Mouse (Mus musculus): ENCODE results near the gene Sfxn5. TPM values are rescaled to one million over a fixed set of nuclear protein-coding genes. Genes with fewer than 3 reads are reported as not detected.

The Sfxn5 gene
- total and polyA plus RNA-seq, 3 experiments: 1.8 to 3.0 TPM; not detected in 1

GRCm38 (mm10) chr6:85237595-85238337, 95.5 kb downstream of the Sfxn5 start:
- TF ChIP-seq POLR2A (IDR thresholded peaks at IDR 0.05; ENCODE audit: control insufficient read depth in 1 of 2, insufficient read depth in 1 of 2, low read depth in 1 of 2, low read length in 2 of 2, poor library complexity in 1 of 2): no peak
- Histone ChIP-seq H3K9me3 (replicated peaks; ENCODE audit: insufficient read depth, low read length) (no peaks in the 10 kb centered on the region), H3K27ac (ENCODE audit: control insufficient read depth, low read depth, low read length) (no peak overlapping the region), H3K9ac (ENCODE audit: control insufficient read depth, low read depth, low read length, poor library complexity, severe bottlenecking) (no peak overlapping the region), H3K27me3 (ENCODE audit: control insufficient read depth in 1 of 2, insufficient read depth in 2 of 2, low read length in 2 of 2) (no peaks in the 10 kb centered on the region), H3K4me3 (ENCODE audit: control insufficient read depth in 1 of 2, insufficient read depth in 1 of 2, low read depth in 2 of 2, low read length in 2 of 2) (no peak overlapping the region), H3K36me3 (ENCODE audit: control insufficient read depth in 1 of 2, insufficient read depth in 2 of 2, low read length in 2 of 2) (no peaks in the 10 kb centered on the region), H3K4me1 (ENCODE audit: control insufficient read depth in 1 of 2, insufficient read depth in 2 of 2, low read length in 2 of 2) (no peaks in the 10 kb centered on the region), H3K79me2 (ENCODE audit: control insufficient read depth, insufficient read depth, low read length, poor library complexity) (no peaks in the 10 kb centered on the region)
- no peak for DNase-seq (ENCODE audit: low read depth, low spot score)

GRCm38 (mm10) chr6:85237001-85237400, 96.2 kb downstream of the Sfxn5 start:
- Histone ChIP-seq H3K4me3 (ENCODE audit: control insufficient read depth in 1 of 2, insufficient read depth in 1 of 2, low read depth in 2 of 2, low read length in 2 of 2) (no peak overlapping the region), H3K79me2 (ENCODE audit: control insufficient read depth, insufficient read depth, low read length, poor library complexity) (no peaks in the 10 kb centered on the region), H3K27ac (ENCODE audit: control insufficient read depth, low read depth, low read length) (no peak overlapping the region), H3K9me3 (replicated peaks; ENCODE audit: insufficient read depth, low read length) (no peaks in the 10 kb centered on the region), H3K36me3 (ENCODE audit: control insufficient read depth in 1 of 2, insufficient read depth in 2 of 2, low read length in 2 of 2) (no peaks in the 10 kb centered on the region), H3K4me1 (ENCODE audit: control insufficient read depth in 1 of 2, insufficient read depth in 2 of 2, low read length in 2 of 2) (no peaks in the 10 kb centered on the region), H3K27me3 (ENCODE audit: control insufficient read depth in 1 of 2, insufficient read depth in 2 of 2, low read length in 2 of 2) (no peaks in the 10 kb centered on the region), H3K9ac (ENCODE audit: control insufficient read depth, low read depth, low read length, poor library complexity, severe bottlenecking) (no peak overlapping the region)
- DNase-seq (ENCODE audit: low read depth, low spot score): peak; percentile 55
- TF ChIP-seq POLR2A (IDR thresholded peaks at IDR 0.05; ENCODE audit: control insufficient read depth in 1 of 2, insufficient read depth in 1 of 2, low read depth in 1 of 2, low read length in 2 of 2, poor library complexity in 1 of 2) (no peak), USF1 (IDR thresholded peaks at IDR 0.05; ENCODE audit: low read depth, low read length) (no peak), CTCF (IDR thresholded peaks at IDR 0.05 in 2 of 3, conservative IDR thresholded peaks at IDR 0.05 in 1 of 3; ENCODE audit: control insufficient read depth in 1 of 3, insufficient read depth in 1 of 3, low read depth in 2 of 3, low read length in 3 of 3, poor library complexity in 1 of 3, severe bottlenecking in 1 of 3) (peak; percentile 75 to 85 (median 75)), RAD21 (IDR thresholded peaks at IDR 0.05; ENCODE audit: low read depth, low read length) (peak; percentile 40), EP300 (IDR thresholded peaks at IDR 0.05; ENCODE audit: low read depth in 1 of 2, low read length in 2 of 2) (no peak), NELFE (IDR thresholded peaks at IDR 0.05; ENCODE audit: low read depth, low read length) (no peak), SMC3 (IDR thresholded peaks at IDR 0.05; ENCODE audit: low read depth, low read length) (peak; percentile 10; the same call in 1 of the 2 replicates)

GRCm38 (mm10) chr6:85234796-85235195, 98.4 kb downstream of the Sfxn5 start:
- DNase-seq (ENCODE audit: low read depth, low spot score): no peak
- no peak overlapping the region for H3K9ac ChIP-seq (ENCODE audit: control insufficient read depth, low read depth, low read length, poor library complexity, severe bottlenecking)
- no peaks in the 10 kb centered on the region for H3K79me2 ChIP-seq (ENCODE audit: control insufficient read depth, insufficient read depth, low read length, poor library complexity)
- TF ChIP-seq ETS1 (IDR thresholded peaks at IDR 0.05; ENCODE audit: low read depth, low read length) (no peak), MEF2A (IDR thresholded peaks at IDR 0.05; ENCODE audit: extremely low read depth, insufficient replicate concordance, low read depth, low read length, poor library complexity, severe bottlenecking) (no peak), TAL1 (IDR thresholded peaks at IDR 0.05; ENCODE audit: low read length) (no peak), TCF12 (IDR thresholded peaks at IDR 0.05; ENCODE audit: low read depth, low read length) (no peak), ZC3H11A (IDR thresholded peaks at IDR 0.05; ENCODE audit: low read depth, low read length) (no peak), ELF1 (IDR thresholded peaks at IDR 0.05; ENCODE audit: low read depth, low read length) (no peak), KAT2A (conservative IDR thresholded peaks at IDR 0.05; ENCODE audit: low read depth, low read length) (no peak), JUND (IDR thresholded peaks at IDR 0.05; ENCODE audit: low read depth, low read length) (no peak), MAX (IDR thresholded peaks at IDR 0.05; ENCODE audit: low read length) (no peak), USF2 (IDR thresholded peaks at IDR 0.05; ENCODE audit: borderline replicate concordance in 1 of 2, insufficient read depth in 1 of 2, low read depth in 1 of 2, low read length in 2 of 2) (no peak), NRF1 (IDR thresholded peaks at IDR 0.05; ENCODE audit: insufficient read depth, low read depth, low read length, poor library complexity, severe bottlenecking) (no peak), POLR2AphosphoS2 (IDR thresholded peaks at IDR 0.05; ENCODE audit: low read length) (no peak)
- H3K36me3 ChIP-seq (ENCODE audit: control insufficient read depth in 1 of 2, insufficient read depth in 2 of 2, low read length in 2 of 2): no peaks in the 10 kb centered on the region
- no peak overlapping the region for H3K4me3 ChIP-seq (ENCODE audit: control insufficient read depth in 1 of 2, insufficient read depth in 1 of 2, low read depth in 2 of 2, low read length in 2 of 2)
- no peaks in the 10 kb centered on the region for H3K4me1 ChIP-seq (ENCODE audit: control insufficient read depth in 1 of 2, insufficient read depth in 2 of 2, low read length in 2 of 2)
- H3K9me3 ChIP-seq (replicated peaks; ENCODE audit: insufficient read depth, low read length): no peaks in the 10 kb centered on the region
- no peaks in the 10 kb centered on the region for H3K27me3 ChIP-seq (ENCODE audit: control insufficient read depth in 1 of 2, insufficient read depth in 2 of 2, low read length in 2 of 2)
- no peak overlapping the region for H3K27ac ChIP-seq (ENCODE audit: control insufficient read depth, low read depth, low read length)
